Mouse (Mus musculus) telencephalon, adult 2 months (tissue): ENCODE measurements around the gene Prr5.

Source experiments
- DNase-seq: peaks from one replicate; pipeline ENCODE4 v3.0.0-alpha.2; 2011; ENCODE audit warnings: low read depth, low spot score

Prr5 gene

DNA sequence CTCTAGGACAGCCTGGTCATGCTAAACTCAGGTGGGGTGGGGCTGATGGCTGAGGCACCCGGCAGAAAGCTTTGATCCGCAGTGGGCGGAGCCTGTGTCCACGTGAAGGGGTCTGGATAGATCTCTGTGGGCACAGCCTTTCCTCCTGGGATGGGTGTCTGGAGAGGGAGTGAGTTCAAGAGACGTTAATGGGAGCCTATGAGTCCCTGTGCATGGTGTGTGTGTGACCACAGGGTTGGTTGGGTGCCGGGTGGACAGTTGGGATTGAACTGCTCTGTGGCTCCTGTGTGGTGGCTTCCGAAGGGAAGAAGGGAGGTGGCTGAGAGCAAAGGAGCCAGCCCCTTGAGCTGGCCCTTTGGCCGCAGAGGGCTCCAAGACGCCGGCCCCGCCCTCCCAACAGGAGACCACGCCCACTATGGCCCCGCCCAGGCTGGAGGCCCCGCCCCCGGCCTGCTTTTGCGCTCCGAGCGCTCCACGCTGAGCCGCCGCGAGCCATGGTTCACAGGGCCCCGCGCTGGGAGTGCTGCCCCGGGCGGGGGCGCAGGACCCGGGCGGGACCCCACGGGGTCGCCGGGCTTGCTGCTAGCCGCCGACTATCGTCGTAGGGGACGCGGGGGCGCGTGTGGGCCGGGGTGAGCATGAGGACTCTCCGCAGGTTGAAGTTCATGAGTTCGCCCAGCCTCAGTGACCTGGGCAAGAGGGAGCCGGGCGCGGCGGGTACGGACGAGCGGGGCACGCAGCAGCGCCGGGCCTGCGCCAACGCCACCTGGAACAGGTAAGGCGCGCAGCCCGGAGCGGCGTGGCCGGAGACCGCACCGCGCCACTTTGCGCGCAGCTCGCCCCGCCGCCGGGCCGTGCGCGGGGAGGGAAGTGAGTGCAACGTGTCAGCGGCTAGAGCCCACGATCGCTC is 11.4 kb downstream of the Prr5 start:
- no peak for DNase-seq

DNA sequence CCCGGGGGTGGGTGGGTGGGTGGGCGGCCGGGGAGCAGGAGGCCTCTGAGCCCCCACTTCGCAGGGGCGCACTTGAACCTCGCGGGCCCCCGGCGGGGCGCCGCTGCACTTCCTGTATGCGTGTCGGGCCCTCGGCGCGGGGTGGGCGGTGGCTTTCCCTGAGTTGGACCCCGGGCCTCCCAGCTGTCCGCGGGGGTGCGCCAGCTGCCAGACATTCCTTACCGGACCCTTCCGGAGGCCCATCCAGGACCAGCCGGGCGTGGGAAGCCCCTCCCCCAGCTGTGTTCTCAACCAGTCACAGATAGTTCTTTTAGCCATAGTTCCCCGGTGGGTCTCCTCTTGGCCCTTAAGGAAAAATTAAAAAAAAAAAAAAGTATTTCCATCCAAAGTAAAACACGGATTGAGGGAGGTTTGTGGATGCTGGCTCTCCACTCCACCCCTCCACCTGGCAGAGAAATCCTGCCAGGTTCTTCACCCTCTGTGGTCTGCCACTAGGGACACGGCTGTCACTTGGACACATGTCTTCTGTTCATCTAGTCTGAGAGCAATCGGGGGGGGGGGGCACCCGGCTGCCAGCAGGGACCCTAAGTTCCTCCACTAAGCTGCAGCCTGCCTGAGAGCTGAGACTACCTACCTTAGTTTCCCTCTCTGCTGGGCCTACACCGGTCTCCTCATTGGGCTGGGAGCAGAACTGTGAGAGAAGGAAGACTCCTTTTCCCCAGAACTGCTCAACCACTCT is 12.2 kb downstream of the Prr5 start:
- DNase-seq = no peak

DNA sequence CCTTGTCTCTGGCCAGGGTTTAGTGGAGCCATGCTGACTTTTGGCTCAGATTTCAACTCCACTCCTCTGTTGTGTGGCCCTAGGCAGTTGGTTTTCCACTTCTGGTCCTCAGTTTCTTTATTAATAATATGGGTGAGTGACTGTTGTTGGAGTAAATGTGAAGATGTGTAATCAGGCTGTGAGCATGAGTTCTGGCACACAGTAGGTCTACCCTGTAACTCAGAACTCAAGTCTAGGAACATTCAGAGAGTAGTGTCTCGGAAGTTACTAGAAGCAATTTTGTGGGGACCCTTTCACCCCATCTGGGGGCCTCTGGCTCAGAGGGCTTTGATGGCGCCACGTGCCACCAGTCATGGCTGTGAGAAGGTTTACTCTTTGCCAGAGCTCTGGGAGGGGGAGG is 12.8 kb downstream of the Prr5 start:
- DNase-seq = no peak

DNA sequence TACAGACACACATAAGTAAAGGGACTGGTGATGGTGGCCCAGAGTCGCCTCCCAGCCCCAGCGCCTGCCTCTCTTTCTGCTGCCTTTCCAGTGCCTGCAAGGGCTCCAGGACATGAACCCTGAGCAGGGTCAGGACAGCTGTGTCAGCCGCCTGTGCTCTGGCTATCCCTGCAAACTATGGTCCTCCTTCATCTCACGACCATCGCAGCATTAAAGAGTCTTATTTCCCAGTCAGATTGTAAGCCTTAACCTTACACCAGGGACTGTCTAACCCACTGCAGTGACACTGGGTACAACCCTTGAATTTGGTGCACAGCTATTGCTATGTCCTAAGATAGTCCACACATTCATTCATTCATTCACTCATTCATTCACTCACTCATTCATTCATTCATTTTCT is 13.4 kb downstream of the Prr5 start:
- no peak for DNase-seq

DNA sequence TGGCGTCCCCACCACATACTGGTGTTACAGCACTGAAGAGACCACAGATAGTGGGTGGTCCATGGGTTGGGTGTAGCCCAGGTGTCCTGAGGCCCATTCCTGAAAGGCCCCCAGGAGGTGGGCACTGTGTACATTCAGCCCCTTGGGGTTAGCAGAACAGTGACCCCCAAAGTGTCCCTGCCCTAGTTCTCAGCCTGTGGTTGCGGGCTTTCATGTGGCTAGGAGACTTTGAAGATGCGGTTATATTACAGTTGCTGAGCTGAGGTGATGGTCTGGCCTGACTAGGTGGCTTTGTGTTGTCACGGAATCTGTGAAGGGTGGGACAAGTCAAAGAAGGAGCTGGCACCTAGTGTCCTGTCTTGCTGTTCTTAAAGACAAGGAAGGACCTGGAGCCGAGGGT is 15.1 kb downstream of the Prr5 start:
- no peak for DNase-seq

DNA sequence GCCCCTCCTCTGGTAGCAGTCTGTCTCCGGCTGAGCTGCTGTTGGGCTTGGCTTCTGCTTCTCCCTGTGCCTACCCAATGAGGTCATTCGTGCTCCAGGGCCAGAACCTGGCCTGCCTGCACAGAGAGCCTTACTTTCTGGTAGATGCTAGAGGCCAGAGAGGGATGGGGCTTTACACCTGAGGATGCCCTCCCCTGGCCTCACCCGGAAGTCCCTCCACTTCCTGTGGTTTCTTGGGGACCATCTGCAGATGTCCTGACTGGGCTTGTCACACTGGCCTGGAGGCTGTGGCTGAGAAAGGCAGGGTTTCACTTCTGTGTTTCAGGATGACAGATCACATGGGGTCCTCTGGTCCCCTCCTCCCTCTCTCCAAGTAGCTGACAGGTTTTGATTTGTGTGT is 16.0 kb downstream of the Prr5 start:
- no peak for DNase-seq

DNA sequence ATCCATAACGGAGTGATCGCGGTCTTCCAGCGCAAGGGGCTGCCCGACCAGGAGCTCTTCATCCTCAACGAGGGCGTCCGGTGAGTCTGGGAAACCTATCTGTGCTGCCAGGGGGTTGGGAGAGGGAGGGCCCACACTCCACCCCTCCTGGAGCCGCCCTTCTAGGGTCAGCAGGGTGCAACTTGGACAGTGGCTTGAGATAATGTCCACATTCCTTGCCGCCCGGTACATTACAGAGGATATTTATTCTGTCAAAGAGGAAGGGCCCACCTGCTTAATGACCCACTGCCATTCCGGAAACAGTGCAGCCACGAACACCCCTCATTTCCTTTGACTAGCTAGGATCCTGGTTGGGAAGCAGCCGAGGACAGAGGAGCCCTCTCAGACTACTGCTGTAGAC is 18.5 kb downstream of the Prr5 start:
- DNase-seq = no peak

DNA sequence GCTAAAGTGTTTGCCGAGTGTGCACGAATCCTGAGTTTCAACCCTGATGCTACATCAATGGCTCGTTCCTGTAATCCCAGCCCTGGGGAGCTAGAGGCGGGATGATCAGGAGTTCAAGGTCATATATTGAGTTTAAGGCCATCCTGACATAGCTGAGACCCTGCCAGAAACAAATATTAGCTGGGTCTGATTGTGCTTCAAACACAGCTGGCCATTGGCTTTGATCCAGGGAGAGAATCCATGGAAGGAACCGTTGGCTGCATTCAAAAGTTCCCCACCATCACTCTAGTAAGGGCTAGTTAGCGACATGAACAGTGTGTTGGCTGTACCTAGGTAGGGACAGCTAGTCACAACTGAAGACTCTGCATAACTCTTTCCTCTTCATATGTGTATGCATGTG is 19.9 kb downstream of the Prr5 start:
- no peak for DNase-seq

DNA sequence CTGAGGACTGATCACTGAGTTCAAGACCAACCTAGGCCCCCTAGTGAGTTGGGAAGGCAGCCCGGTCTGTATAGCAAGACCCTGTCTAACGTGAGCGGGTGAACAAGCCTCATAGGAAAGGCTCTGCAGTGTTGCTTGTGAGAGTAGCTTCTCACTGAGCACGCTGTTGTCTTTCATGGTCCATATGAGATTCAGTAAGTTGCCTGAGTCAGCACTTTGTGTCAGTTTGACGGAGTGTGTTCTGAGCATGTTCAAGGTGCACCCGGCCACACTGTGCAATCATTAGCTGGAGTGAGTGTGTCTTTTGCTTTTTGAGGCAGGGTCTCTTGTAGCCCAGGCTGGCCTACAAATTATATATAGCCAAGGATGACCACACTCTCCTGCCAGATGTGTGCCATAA is 22.1 kb downstream of the Prr5 start:
- no peak for DNase-seq

DNA sequence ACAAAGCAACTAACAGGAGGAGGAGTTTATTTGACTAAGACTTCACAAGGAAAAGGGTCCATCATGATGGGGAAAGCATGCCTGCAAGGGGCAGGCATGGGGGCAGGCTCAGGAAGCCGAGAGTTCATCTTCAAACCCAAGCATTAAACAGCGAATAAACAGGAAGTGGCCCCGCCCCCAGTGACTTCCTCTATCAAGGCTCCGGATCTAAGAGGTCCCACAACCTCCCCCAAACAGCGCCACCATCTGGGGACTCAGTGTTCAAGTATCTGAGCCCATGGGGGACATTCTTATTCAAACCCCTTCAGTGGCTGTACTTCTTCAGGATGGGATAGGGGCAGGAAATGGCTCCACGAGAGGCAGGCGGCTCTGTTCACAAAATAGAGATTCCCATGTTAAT is 23.2 kb downstream of the Prr5 start:
- DNase-seq = no peak

DNA sequence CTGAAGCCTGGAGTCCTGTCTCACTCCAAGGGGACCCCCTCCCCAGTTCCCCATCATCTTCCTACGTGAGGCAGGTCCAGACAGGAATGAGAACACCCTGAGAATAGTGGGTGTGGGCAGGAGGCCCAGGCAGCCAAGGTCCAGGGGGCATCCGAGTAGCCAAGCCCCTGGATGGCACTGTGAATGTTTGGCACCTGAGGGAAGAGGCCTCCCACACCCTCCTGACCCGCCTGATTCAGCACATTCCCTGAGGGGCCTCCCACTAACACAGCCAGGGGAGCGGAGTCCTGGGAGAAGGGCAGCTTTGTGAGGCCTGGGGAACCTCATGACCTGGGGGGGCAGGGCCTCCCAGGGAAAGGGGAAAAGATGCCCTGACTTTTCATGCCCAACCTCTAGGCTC is 26.6 kb downstream of the Prr5 start:
- DNase-seq = no peak

DNA sequence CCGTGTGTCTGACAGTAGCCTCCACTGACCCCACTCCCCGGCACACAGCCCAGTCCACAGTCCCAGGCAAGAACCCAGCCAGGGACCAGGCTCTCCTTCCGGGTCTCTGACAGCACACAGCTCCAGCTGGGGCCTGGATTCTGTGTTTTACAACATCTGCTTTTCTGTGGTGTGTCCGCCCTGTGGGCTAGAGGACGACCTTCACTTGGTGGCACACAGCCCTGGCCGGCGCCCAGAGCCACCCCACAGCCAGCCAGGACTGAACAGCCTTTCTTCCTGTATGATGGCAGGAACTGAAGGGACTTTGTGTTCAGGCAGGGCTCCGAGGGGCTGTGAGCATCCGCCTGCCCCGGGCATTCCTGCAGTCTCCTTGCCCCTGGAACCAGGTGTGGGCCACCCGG is 28.2 kb downstream of the Prr5 start:
- no peak for DNase-seq

DNA sequence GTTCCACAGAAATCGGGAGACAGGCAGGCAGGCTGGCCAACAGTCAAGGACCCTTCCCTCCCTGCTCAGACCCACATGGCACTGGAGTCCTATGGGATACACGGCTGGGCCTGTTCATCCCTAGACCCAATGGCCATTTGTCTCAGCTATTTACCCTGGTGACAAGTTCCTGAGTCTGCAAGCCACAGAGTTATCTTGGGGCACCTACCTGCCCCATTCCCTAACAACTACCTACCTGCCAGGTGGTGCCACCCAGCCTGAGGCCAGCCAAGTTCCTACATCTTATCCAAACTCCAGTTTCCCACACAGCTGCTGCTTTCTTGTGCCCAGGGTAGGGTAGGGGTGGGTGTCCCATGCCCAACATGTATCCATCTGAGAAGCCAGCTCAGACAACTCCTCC is 28.8 kb downstream of the Prr5 start:
- DNase-seq = no peak

DNA sequence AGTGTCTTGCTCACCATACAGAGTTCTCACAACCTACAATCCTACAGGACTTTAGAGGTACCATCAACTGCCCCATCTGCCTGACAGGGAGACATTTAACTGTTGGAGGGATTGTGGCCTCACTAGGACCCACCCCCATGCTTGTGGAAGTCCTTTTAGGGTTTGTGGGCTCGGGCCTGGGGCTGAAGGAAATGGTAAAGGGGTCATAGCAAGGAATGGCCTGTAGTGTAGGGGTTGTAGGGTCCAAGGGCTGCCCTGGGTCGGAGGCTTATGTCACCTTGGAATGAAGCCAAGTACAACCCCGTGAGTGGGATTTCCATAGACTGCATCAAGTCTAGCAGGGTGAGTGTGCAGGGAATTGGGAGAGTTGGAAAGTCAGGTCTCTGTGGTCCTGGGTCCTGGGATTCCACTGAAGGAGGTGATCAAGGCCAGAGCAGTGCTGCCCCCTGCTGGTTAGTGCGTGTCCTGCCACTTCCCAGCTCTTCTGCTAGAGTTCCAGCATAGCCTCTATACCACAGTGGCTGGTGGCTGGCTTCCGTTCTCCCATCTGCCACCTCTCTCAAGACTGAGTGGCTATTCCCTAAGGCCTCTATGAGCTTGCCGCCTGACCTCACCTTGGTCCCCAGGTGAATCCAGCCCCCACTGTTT is 30.9 kb downstream of the Prr5 start:
- no peak for DNase-seq

DNA sequence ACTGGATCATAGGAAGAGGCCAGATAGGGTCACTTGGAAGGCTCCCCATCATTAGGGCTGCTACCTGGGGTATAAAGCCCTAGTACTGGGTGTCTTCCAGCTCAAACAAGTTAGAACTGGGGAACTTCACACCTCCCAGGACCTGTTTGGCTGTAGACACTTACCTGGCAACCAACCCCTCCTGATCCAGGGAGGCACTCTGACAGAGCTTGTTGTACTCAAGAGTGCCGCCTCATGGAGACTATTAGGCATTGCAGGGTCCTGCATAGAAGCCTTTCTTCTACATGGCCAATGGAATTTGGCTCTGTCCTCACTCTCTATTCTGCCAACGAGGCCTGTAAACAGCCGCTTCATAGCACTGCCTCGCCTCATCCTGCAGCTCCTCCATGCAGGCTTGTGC is 32.5 kb downstream of the Prr5 start:
- no peak for DNase-seq

DNA sequence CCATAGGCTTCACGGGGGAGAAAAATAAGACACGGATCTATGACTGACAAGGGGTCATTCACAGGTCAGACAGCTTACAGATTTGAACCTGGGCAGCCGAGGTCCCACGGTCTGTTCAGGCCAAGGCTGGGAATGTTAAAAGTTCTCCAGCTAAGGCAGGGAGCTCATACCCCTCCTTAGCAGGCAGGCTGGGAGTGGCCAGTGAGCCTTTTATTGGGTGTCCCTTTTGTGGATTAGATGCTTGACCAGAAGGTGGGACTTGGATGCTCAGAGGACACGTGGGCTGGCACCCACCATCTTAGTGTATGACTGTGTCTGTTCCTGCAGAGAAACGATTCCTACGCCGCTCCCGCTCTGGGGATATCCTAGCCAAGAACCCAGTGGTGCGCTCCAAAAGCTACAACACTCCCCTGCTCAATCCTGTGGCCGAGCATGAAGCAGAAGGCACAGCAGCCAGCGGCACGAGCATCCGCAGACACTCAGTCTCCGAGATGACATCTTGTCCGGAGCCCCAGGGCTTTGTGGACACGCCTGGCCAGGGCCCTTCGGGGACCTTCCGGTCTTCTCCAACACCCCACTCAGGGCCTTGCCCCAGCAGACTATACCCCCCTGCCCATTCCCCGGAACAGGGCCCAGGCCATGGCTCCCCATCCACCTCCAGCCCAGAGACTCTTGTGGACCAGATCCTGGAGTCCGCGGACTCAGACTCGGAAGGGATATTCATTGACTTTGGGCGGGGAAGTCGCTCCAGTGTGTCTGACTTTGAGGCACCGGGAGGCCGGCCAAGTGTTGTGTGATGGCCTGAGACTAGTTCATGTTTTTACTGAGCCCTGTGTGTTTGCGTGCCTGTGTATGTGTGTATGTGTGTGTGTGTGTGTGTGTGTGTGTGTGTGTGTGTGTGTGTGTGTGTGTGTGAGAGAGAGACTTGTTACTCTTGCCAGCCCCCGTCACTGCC is 33.2 kb downstream of the Prr5 start:
- no peak for DNase-seq

DNA sequence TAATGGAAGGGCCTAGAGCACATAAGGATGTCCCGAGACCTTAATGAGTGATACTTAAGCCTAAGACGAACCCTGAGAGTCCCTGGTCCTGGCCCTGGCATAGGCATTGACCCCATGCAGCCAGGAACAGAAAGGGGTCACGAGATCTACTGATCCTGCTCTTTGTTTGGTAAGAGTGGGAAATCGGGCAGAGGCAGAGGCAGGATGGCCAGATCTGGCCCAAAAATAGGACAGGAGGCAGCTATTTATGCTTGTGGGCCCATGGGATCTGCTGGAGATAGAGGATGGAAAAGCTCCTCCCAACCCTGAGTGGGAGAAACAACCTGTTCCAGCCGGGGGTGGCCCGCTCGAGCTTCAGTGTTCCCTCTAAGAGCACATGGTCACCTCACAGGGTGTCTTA is 34.6 kb downstream of the Prr5 start:
- no peak for DNase-seq

DNA sequence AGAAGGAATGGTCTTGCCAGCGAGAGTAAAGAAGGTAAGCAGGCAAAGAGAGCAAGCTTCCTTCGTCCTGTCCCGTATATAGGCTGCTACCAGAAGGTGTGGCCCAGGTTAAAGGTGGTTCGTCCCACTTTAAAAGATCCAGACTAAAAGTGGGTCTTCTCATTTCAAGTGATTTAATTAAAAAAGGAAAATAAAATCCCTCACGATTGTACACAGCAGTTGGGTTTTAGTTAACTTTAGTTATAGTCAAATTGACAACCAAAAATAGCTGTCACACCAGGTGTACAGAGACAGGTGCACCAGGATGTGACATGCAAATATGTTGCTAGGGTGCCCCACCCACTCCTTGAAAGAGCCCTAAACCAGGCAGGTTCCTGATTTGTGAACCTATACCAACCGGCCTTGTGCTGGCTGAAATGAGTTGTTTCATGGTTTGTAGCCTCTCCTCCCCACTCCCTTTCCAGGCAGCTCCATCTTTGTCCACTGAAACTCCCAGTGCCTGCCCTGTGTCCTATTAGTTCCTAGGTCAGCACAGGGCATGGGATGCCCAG is 36.0 kb downstream of the Prr5 start:
- DNase-seq = no peak

DNA sequence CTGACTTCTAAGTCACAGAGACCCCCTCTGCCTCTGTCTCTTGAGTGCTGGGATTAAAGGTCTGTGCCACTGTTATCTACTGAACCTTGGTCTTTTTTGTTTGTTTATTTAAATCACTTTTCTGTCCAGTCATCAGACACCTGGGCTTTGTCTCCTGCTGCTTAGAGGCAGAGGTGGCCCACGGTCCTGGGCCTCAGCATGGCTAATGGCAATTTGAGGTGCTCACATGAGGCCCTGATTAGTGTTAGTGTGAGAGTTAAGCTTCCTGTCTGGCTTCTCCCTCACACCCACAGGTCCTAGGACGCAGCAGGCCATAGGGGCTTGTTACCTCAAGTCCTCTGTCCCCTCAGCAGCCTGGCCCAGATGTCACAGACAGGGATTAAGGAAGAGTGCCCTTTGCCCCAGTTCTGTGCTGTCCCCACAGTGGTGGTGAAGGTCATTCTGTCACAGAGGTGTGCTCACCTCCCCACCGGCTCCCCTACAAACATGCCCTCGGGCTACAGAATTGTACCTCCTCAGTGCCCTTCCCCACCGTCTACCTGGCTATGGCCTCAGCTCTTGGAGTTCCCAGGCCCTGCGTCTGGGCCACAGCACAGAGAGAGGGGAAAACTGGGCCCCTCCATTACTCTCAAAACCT is 37.7 kb downstream of the Prr5 start:
- no peak for DNase-seq

DNA sequence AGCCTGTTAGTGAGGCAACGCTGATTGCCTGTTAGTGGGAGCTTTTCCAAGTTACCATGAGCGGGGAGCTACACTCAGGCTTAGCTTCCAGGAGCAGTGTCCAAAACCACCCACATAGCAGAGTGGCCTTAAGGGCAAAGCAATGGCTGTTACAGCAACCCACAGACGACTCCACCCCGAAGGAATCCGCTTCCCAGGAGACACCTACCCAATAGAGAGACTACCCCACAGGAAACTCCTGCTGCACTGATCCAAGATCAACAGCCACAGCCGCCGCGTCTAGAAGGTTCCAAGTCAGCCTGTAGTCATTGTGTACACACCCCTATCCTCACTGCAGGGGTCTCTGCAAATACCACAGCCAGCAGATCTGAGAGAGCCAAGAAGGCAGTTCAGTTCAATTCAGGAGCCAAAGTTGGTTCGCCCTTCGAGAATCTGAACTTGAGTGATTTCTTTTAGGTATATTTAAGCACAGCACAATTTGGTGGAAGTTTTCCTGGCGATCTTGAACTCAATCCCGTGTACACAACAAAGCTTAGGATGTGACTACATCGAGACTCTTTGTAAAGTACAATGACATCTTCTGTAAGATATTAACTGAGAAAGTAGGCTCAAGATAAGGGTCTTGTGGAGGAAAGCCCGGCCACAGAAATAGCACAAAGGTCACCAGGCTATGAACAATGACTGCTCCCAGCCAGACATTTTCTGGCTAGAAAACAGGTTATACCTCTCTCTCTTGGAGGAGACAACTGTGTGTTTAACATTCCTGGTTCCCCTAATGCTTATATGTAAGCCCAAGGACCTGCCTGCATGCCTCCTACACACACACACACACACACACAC is 43.4 kb downstream of the Prr5 start:
- no peak for DNase-seq
